Mouse (Mus musculus) MEL (cell line): ENCODE data around the gene AI182371.

Experiments
- CTCF ChIP-seq, 3 experiments: IDR thresholded peaks in 2 of 3; conservative IDR thresholded peaks in 1 of 3; 2 replicates each; pipeline ENCODE4 v1.5.1; 2011 to 2012; ENCODE audit warnings: low read length in 3 of 3, low read depth in 2 of 3, mild to moderate bottlenecking in 2 of 3, improper control_type of control experiment in 1 of 3, inconsistent platforms in 1 of 3, mixed read lengths in 1 of 3, moderate library complexity in 1 of 3; ENCODE audit not compliant: control insufficient read depth in 1 of 3, insufficient read depth in 1 of 3, poor library complexity in 1 of 3, severe bottlenecking in 1 of 3
- POLR2A ChIP-seq, 2 experiments: IDR thresholded peaks; 2 replicates each; pipeline ENCODE4 v1.6.1; 2011 to 2012; ENCODE audit warnings: low read length in 2 of 2, mild to moderate bottlenecking in 2 of 2, control low read depth in 1 of 2, improper control_type of control experiment in 1 of 2, low read depth in 1 of 2, moderate library complexity in 1 of 2; ENCODE audit not compliant: control insufficient read depth in 1 of 2, insufficient read depth in 1 of 2, poor library complexity in 1 of 2

DNA sequence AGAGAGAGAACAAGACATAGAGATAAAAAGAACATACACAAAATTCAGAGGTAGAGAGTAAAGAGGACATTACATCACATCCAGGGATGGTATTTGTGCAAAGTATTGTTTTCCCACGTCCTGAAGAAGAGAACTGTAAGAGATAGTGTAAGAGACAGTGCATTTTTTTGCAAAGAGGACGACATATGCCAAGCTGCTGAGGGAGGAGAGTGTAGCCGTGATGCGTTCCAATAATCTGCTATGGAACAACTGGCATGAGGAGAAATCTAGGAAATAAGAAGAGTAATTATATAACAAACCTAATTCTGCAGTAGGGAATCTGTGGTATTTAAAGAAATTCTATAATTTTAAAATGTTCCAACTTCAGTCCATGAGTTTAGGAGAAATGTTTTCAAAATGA is 13.9 kb downstream of the AI182371 start:
- TF ChIP-seq CTCF (IDR thresholded peaks at IDR 0.05 in 2 of 3, conservative IDR thresholded peaks at IDR 0.05 in 1 of 3; ENCODE audit: control insufficient read depth in 1 of 3, insufficient read depth in 1 of 3, low read depth in 2 of 3, low read length in 3 of 3, poor library complexity in 1 of 3, severe bottlenecking in 1 of 3) (no peak), POLR2A (IDR thresholded peaks at IDR 0.05; ENCODE audit: control insufficient read depth in 1 of 2, insufficient read depth in 1 of 2, low read depth in 1 of 2, low read length in 2 of 2, poor library complexity in 1 of 2) (no peak)
